Mouse (Mus musculus): ENCODE data around the gene Alpl. TPM values are rescaled to one million over a fixed set of nuclear protein-coding genes. Genes with fewer than 3 reads are reported as not detected.

The Alpl gene
- polyA plus RNA-seq, 1 experiment from 2014 or later = 5.1 TPM

GRCm38 (mm10) chr4:137763920-137764495, 32.2 kb downstream of the Alpl start:
- H3K36me3 ChIP-seq = no peaks in the 10 kb centered on the region
- WGBS = 63% methylated on average over 8 of the region's 8 CpGs
- no peak overlapping the region for H3K27ac ChIP-seq
- peaks cover 37% of the 10 kb centered on the region for H3K4me1 ChIP-seq
- 0 out of 2 replicates have a peak, but pooled peaks cover 4% of the 10 kb centered on the region for H3K27me3 ChIP-seq (ENCODE audit: low read depth, poor library complexity, severe bottlenecking)
- H3K9me3 ChIP-seq (replicated peaks) = no peaks in the 10 kb centered on the region
- DNase-seq (ENCODE audit: low spot score) = no peak
- no peak overlapping the region for H3K4me3 ChIP-seq

GRCm38 (mm10) chr4:137762886-137763285, 33.3 kb downstream of the Alpl start:
- H3K27ac ChIP-seq = no peak overlapping the region
- no peak overlapping the region for H3K4me3 ChIP-seq
- no peaks in the 10 kb centered on the region for H3K9me3 ChIP-seq (replicated peaks)
- H3K36me3 ChIP-seq = no peaks in the 10 kb centered on the region
- DNase-seq (ENCODE audit: low spot score) = no peak
- H3K27me3 ChIP-seq (ENCODE audit: low read depth, poor library complexity, severe bottlenecking) = no peaks in the 10 kb centered on the region
- H3K4me1 ChIP-seq = peaks cover 27% of the 10 kb centered on the region
- 85% methylated on average over 9 of the region's 9 CpGs for WGBS

GRCm38 (mm10) chr4:137754446-137754845, 41.7 kb downstream of the Alpl start:
- Histone ChIP-seq H3K4me1 (peaks cover 21% of the 10 kb centered on the region), H3K27me3 (ENCODE audit: low read depth, poor library complexity, severe bottlenecking) (no peaks in the 10 kb centered on the region), H3K27ac (no peak overlapping the region), H3K36me3 (no peaks in the 10 kb centered on the region), H3K9me3 (replicated peaks) (no peaks in the 10 kb centered on the region), H3K4me3 (no peak overlapping the region)
- no peak for DNase-seq (ENCODE audit: low spot score)
- 84% methylated on average over 2 of the region's 2 CpGs for WGBS

GRCm38 (mm10) chr4:137753199-137753598, 43.0 kb downstream of the Alpl start:
- peaks cover 25% of the 10 kb centered on the region for H3K4me1 ChIP-seq
- WGBS = 89% methylated on average over 7 of the region's 7 CpGs

GRCm38 (mm10) chr4:137752471-137752870, 43.7 kb downstream of the Alpl start:
- DNase-seq (ENCODE audit: low spot score) = no peak
- Histone ChIP-seq H3K36me3 (no peaks in the 10 kb centered on the region), H3K27me3 (ENCODE audit: low read depth, poor library complexity, severe bottlenecking) (no peaks in the 10 kb centered on the region), H3K4me3 (no peak overlapping the region), H3K9me3 (replicated peaks) (no peaks in the 10 kb centered on the region), H3K4me1 (peaks cover 25% of the 10 kb centered on the region), H3K27ac (peak overlapping the region; percentile 47; the same call in 1 of the 2 replicates)
- WGBS = 85% methylated on average over 15 of the region's 15 CpGs

More at GRCm38 (mm10) chr4:137753199-137753598, 43.0 kb downstream of the Alpl start:
- no peaks in the 10 kb centered on the region for H3K36me3 ChIP-seq
- no peak for DNase-seq (ENCODE audit: low spot score)
- H3K27me3 ChIP-seq (ENCODE audit: low read depth, poor library complexity, severe bottlenecking) = no peaks in the 10 kb centered on the region
- no peaks in the 10 kb centered on the region for H3K9me3 ChIP-seq (replicated peaks)
- no peak overlapping the region for H3K4me3 ChIP-seq
- no peak overlapping the region for H3K27ac ChIP-seq

GRCm38 (mm10) chr4:137751717-137752116, 44.5 kb downstream of the Alpl start:
- no peaks in the 10 kb centered on the region for H3K9me3 ChIP-seq (replicated peaks)
- H3K27me3 ChIP-seq (ENCODE audit: low read depth, poor library complexity, severe bottlenecking) = no peaks in the 10 kb centered on the region
- H3K4me3 ChIP-seq = no peak overlapping the region
- H3K27ac ChIP-seq = peak overlapping the region; percentile 47; the same call in 1 of the 2 replicates
- H3K4me1 ChIP-seq = peaks cover 25% of the 10 kb centered on the region
- WGBS = 80% methylated on average over 9 of the region's 9 CpGs
- DNase-seq (ENCODE audit: low spot score) = no peak
- no peaks in the 10 kb centered on the region for H3K36me3 ChIP-seq

- no peaks in the 10 kb centered on the region for H3K36me3 ChIP-seq
- H3K4me1 ChIP-seq = peaks cover 25% of the 10 kb centered on the region
- peak overlapping the region; percentile 37; the same call in 1 of the 2 replicates for H3K27ac ChIP-seq
- no peak for DNase-seq (ENCODE audit: low spot score)
- H3K4me3 ChIP-seq = no peak overlapping the region
- no peaks in the 10 kb centered on the region for H3K27me3 ChIP-seq (ENCODE audit: low read depth, poor library complexity, severe bottlenecking)
- 80% methylated on average over 8 of the region's 8 CpGs for WGBS
- H3K9me3 ChIP-seq (replicated peaks) = no peaks in the 10 kb centered on the region
These were observed 44.9 kb downstream of the Alpl start for GRCm38 (mm10) chr4:137751310-137751709.

- H3K36me3 ChIP-seq = no peaks in the 10 kb centered on the region
- H3K9me3 ChIP-seq (replicated peaks) = no peaks in the 10 kb centered on the region
- peaks cover 25% of the 10 kb centered on the region for H3K4me1 ChIP-seq
- H3K27me3 ChIP-seq (ENCODE audit: low read depth, poor library complexity, severe bottlenecking) = no peaks in the 10 kb centered on the region
- WGBS = 91% methylated on average over 9 of the region's 9 CpGs
- H3K4me3 ChIP-seq = no peak overlapping the region
- no peak for DNase-seq (ENCODE audit: low spot score)
- no peak overlapping the region; the same call in 1 of the 2 replicates for H3K27ac ChIP-seq
These were observed 46.1 kb downstream of the Alpl start for GRCm38 (mm10) chr4:137750121-137750520.

- Histone ChIP-seq H3K36me3 (no peaks in the 10 kb centered on the region), H3K4me3 (no peak overlapping the region), H3K4me1 (peaks cover 25% of the 10 kb centered on the region), H3K27ac (no peak overlapping the region), H3K9me3 (replicated peaks) (no peaks in the 10 kb centered on the region), H3K27me3 (ENCODE audit: low read depth, poor library complexity, severe bottlenecking) (no peaks in the 10 kb centered on the region)
- DNase-seq (ENCODE audit: low spot score) = no peak
- WGBS = 88% methylated on average over 9 of the region's 9 CpGs
These were observed 46.5 kb downstream of the Alpl start for GRCm38 (mm10) chr4:137749680-137750079.

GRCm38 (mm10) chr4:137748726-137749125, 47.5 kb downstream of the Alpl start:
- H3K36me3 ChIP-seq = no peaks in the 10 kb centered on the region
- WGBS = 65% methylated on average over 4 of the region's 4 CpGs
- no peak for DNase-seq (ENCODE audit: low spot score)
- H3K9me3 ChIP-seq (replicated peaks) = no peaks in the 10 kb centered on the region
- peaks cover 25% of the 10 kb centered on the region for H3K4me1 ChIP-seq
- H3K27ac ChIP-seq = no peak overlapping the region
- H3K27me3 ChIP-seq (ENCODE audit: low read depth, poor library complexity, severe bottlenecking) = no peaks in the 10 kb centered on the region
- H3K4me3 ChIP-seq = no peak overlapping the region

- Histone ChIP-seq H3K27me3 (ENCODE audit: low read depth, poor library complexity, severe bottlenecking) (no peaks in the 10 kb centered on the region), H3K9me3 (replicated peaks) (no peaks in the 10 kb centered on the region), H3K27ac (no peak overlapping the region), H3K4me1 (peaks cover 23% of the 10 kb centered on the region), H3K36me3 (no peaks in the 10 kb centered on the region), H3K4me3 (no peak overlapping the region)
- DNase-seq (ENCODE audit: low spot score) = no peak
- WGBS = 78% methylated on average over 5 of the region's 5 CpGs
These were observed 48.6 kb downstream of the Alpl start for GRCm38 (mm10) chr4:137747590-137747989.

- H3K36me3 ChIP-seq = no peaks in the 10 kb centered on the region
- H3K4me3 ChIP-seq = no peak overlapping the region
- no peak for DNase-seq (ENCODE audit: low spot score)
- WGBS = 88% methylated on average over 9 of the region's 9 CpGs
- peaks cover 18% of the 10 kb centered on the region for H3K4me1 ChIP-seq
- no peaks in the 10 kb centered on the region for H3K27me3 ChIP-seq (ENCODE audit: low read depth, poor library complexity, severe bottlenecking)
- H3K27ac ChIP-seq = no peak overlapping the region
- H3K9me3 ChIP-seq (replicated peaks) = no peaks in the 10 kb centered on the region
These were observed 49.1 kb downstream of the Alpl start for GRCm38 (mm10) chr4:137747091-137747490.

GRCm38 (mm10) chr4:137744433-137744918, 51.7 kb downstream of the Alpl start:
- no peaks in the 10 kb centered on the region for H3K9me3 ChIP-seq (replicated peaks)
- H3K4me3 ChIP-seq = no peak overlapping the region
- no peaks in the 10 kb centered on the region for H3K36me3 ChIP-seq
- 0 out of 2 replicates have a peak overlapping the region, but pooled peaks have one; percentile 38 for H3K27ac ChIP-seq
- H3K27me3 ChIP-seq (ENCODE audit: low read depth, poor library complexity, severe bottlenecking) = no peaks in the 10 kb centered on the region
- WGBS = 68% methylated on average over 13 of the region's 13 CpGs
- H3K4me1 ChIP-seq = peaks cover 8% of the 10 kb centered on the region
- no peak for DNase-seq (ENCODE audit: low spot score)
